18 mouse cellular contexts compared by ENCODE assay signal in genomic region chr7:46466422-46466981, GRCm38 (mm10).
A peak's percentile ranks its signal among the peaks of the same experiment; 100 is the strongest.
DNase-seq lines count a peak whose midpoint lies in the region; ATAC-seq and TF ChIP-seq lines count a peak whose summit lies in the region.
"Had no signal": no experiment of that assay in that cellular context is flagged by ENCODE, and none has a peak within 500 bp of the region (broad histone marks: within the 10 kb centered on the region; RNA-seq: fewer than 3 reads in every experiment).

No protein-coding gene starts in this region.

- H3K4me3 ChIP-seq in forebrain, embryonic 16.5 days (replicated peaks; ENCODE audit: low read length): no peak overlapping the region
- no peak overlapping the region for H3K4me3 ChIP-seq in forebrain, embryonic 10.5 days
- no peak overlapping the region for H3K4me3 ChIP-seq in kidney, embryonic 15.5 days (replicated peaks)
- no peak overlapping the region for H3K4me3 ChIP-seq in lung, postnatal 0 days (ENCODE audit: low read depth, low read length)
- H3K4me3 ChIP-seq in midbrain, embryonic 15.5 days: no peak overlapping the region
- H3K4me3 ChIP-seq: heart, embryonic 12.5 days; intestine, embryonic 15.5 days; midbrain, embryonic 12.5 days; neural tube, embryonic 13.5 days; stomach, embryonic 15.5 days had no signal

- peak; percentile 28; the same call in 1 of the 2 replicates for ATAC-seq in forebrain, embryonic 16.5 days
- ATAC-seq in kidney, embryonic 15.5 days (replicated peaks; ENCODE audit: low FRiP score): no peak
- ATAC-seq in lung, postnatal 0 days: peak; percentile 64
- no peak for ATAC-seq in midbrain, embryonic 15.5 days (replicated peaks)
- ATAC-seq: intestine, embryonic 15.5 days had no signal

- TF ChIP-seq EP300 in lung, postnatal 0 days (IDR thresholded peaks at IDR 0.05): no peak

- H3K27me3 ChIP-seq in forebrain, embryonic 16.5 days (replicated peaks; ENCODE audit: control insufficient read depth, insufficient read depth, low read length): no peaks in the 10 kb centered on the region
- no peaks in the 10 kb centered on the region for H3K27me3 ChIP-seq in forebrain, embryonic 10.5 days (ENCODE audit: poor library complexity, severe bottlenecking)
- H3K27me3 ChIP-seq in kidney, embryonic 15.5 days: no peaks in the 10 kb centered on the region
- H3K27me3 ChIP-seq in lung, postnatal 0 days (replicated peaks; ENCODE audit: insufficient read depth, low read length): no peaks in the 10 kb centered on the region
- no peaks in the 10 kb centered on the region for H3K27me3 ChIP-seq in midbrain, embryonic 15.5 days (replicated peaks)
- H3K27me3 ChIP-seq: heart, embryonic 12.5 days; intestine, embryonic 15.5 days; midbrain, embryonic 12.5 days; neural tube, embryonic 13.5 days; stomach, embryonic 15.5 days had no signal

- DNase-seq in forebrain, embryonic 10.5 days (ENCODE audit: extremely low spot score, low spot score): no peak
- peak; percentile 14 for DNase-seq in kidney, postnatal 10 days
- peak; percentile 69 for DNase-seq in lung, postnatal 0 days (ENCODE audit: low spot score)
- DNase-seq in lung, adult 18-20 months: no peak
- no peak for DNase-seq in embryo, embryonic 11 days
- DNase-seq: adrenal gland, postnatal 25 days; cerebellum, adult 9-11 months; gastrocnemius, postnatal 36 days; lung, postnatal 14 days; spleen, adult 18-20 months had no signal

- H3K36me3 ChIP-seq in forebrain, embryonic 16.5 days (ENCODE audit: control insufficient read depth, insufficient read depth): no peaks in the 10 kb centered on the region
- H3K36me3 ChIP-seq in forebrain, embryonic 10.5 days (replicated peaks): no peaks in the 10 kb centered on the region
- no peaks in the 10 kb centered on the region for H3K36me3 ChIP-seq in kidney, embryonic 15.5 days
- H3K36me3 ChIP-seq in lung, postnatal 0 days (ENCODE audit: insufficient read depth, low read length): no peaks in the 10 kb centered on the region
- H3K36me3 ChIP-seq in midbrain, embryonic 15.5 days (replicated peaks): no peaks in the 10 kb centered on the region
- H3K36me3 ChIP-seq: heart, embryonic 12.5 days; intestine, embryonic 15.5 days; midbrain, embryonic 12.5 days; neural tube, embryonic 13.5 days; stomach, embryonic 15.5 days had no signal

- H3K4me1 ChIP-seq in forebrain, embryonic 16.5 days (replicated peaks; ENCODE audit: control insufficient read depth, insufficient read depth, low read length): peaks cover 3% of the 10 kb centered on the region; the same call in 1 of the 2 replicates
- 0 out of 2 replicates have a peak, but pooled peaks cover 1% of the 10 kb centered on the region for H3K4me1 ChIP-seq in forebrain, embryonic 10.5 days
- H3K4me1 ChIP-seq in kidney, embryonic 15.5 days: no peaks in the 10 kb centered on the region
- no peaks in the 10 kb centered on the region; the same call in 1 of the 2 replicates for H3K4me1 ChIP-seq in lung, postnatal 0 days (ENCODE audit: insufficient read depth, low read depth, low read length)
- H3K4me1 ChIP-seq in midbrain, embryonic 15.5 days: peaks cover 7% of the 10 kb centered on the region
- H3K4me1 ChIP-seq: midbrain, embryonic 12.5 days; stomach, embryonic 15.5 days had no signal

- TF ChIP-seq CTCF in lung, postnatal 0 days (IDR thresholded peaks at IDR 0.05): no peak

- no peaks in the 10 kb centered on the region for H3K9me3 ChIP-seq in forebrain, embryonic 16.5 days (ENCODE audit: control insufficient read depth, low read length)
- no peaks in the 10 kb centered on the region for H3K9me3 ChIP-seq in forebrain, embryonic 10.5 days
- H3K9me3 ChIP-seq in kidney, embryonic 15.5 days (replicated peaks): no peaks in the 10 kb centered on the region
- H3K9me3 ChIP-seq in lung, postnatal 0 days (ENCODE audit: low read length): no peaks in the 10 kb centered on the region
- H3K9me3 ChIP-seq in midbrain, embryonic 15.5 days: no peaks in the 10 kb centered on the region
- H3K9me3 ChIP-seq: heart, embryonic 12.5 days; intestine, embryonic 15.5 days; midbrain, embryonic 12.5 days; neural tube, embryonic 13.5 days; stomach, embryonic 15.5 days had no signal

- no peak overlapping the region for H3K4me2 ChIP-seq in forebrain, embryonic 16.5 days (ENCODE audit: low read length)
- no peak overlapping the region for H3K4me2 ChIP-seq in kidney, embryonic 15.5 days
- H3K4me2 ChIP-seq in lung, postnatal 0 days (replicated peaks; ENCODE audit: low read depth, low read length): no peak overlapping the region
- H3K4me2 ChIP-seq in midbrain, embryonic 15.5 days: no peak overlapping the region
- H3K4me2 ChIP-seq: heart, embryonic 12.5 days; intestine, embryonic 15.5 days; midbrain, embryonic 12.5 days; neural tube, embryonic 13.5 days; stomach, embryonic 15.5 days had no signal

- 61% methylated on average over 7 of the region's 7 CpGs for WGBS in forebrain, embryonic 16.5 days
- WGBS in forebrain, embryonic 10.5 days: 85% methylated on average over 7 of the region's 7 CpGs
- 71% methylated on average over 7 of the region's 7 CpGs for whole genome bisulfite sequencing in kidney, embryonic 15.5 days
- WGBS in lung, postnatal 0 days: 54% methylated on average over 7 of the region's 7 CpGs
- WGBS in midbrain, embryonic 15.5 days: 57% methylated on average over 7 of the region's 7 CpGs

- H3K27ac ChIP-seq in forebrain, embryonic 16.5 days (ENCODE audit: low read length): peak overlapping the region; percentile 45
- H3K27ac ChIP-seq in forebrain, embryonic 10.5 days: no peak overlapping the region
- H3K27ac ChIP-seq in kidney, embryonic 15.5 days: no peak overlapping the region
- H3K27ac ChIP-seq in lung, postnatal 0 days (ENCODE audit: low read length): no peak overlapping the region
- peak overlapping the region; percentile 28 for H3K27ac ChIP-seq in midbrain, embryonic 15.5 days
- H3K27ac ChIP-seq: intestine, embryonic 15.5 days; midbrain, embryonic 12.5 days; neural tube, embryonic 13.5 days; stomach, embryonic 15.5 days had no signal

- no peak overlapping the region for H3K9ac ChIP-seq in forebrain, embryonic 16.5 days (replicated peaks; ENCODE audit: low read depth, low read length)
- no peak overlapping the region for H3K9ac ChIP-seq in kidney, embryonic 15.5 days
- no peak overlapping the region for H3K9ac ChIP-seq in lung, postnatal 0 days (replicated peaks; ENCODE audit: low read depth)
- H3K9ac ChIP-seq in midbrain, embryonic 15.5 days: no peak overlapping the region
- H3K9ac ChIP-seq: heart, embryonic 12.5 days; intestine, embryonic 15.5 days; midbrain, embryonic 12.5 days; neural tube, embryonic 13.5 days; stomach, embryonic 15.5 days had no signal

Comparison
In these comparisons a context has a peak if more than half of its experiments do, and no peak if none do; other contexts are left out.
1. H3K27ac ChIP-seq: peak in forebrain, embryonic 16.5 days (single experiment) and midbrain, embryonic 15.5 days (single experiment); none in forebrain, embryonic 10.5 days (single experiment), kidney, embryonic 15.5 days (single experiment) and lung, postnatal 0 days (single experiment).
2. DNase-seq: peak in kidney, postnatal 10 days (single experiment) and lung, postnatal 0 days (single experiment); none in forebrain, embryonic 10.5 days (single experiment), lung, adult 18-20 months (0 of 2) and embryo, embryonic 11 days (single experiment).
3. ATAC-seq: peak in forebrain, embryonic 16.5 days (single experiment) and lung, postnatal 0 days (single experiment); none in kidney, embryonic 15.5 days (single experiment) and midbrain, embryonic 15.5 days (single experiment).